Mouse (Mus musculus): Measurements from ENCODE around the gene Tgfb1. TPM values are rescaled to one million over a fixed set of nuclear protein-coding genes. Genes with fewer than 3 reads are reported as not detected.

The Tgfb1 gene
- total RNA-seq, 2 experiments from 2014 or later: 12.0 to 64.9 TPM

GRCm38 (mm10) chr7:25674297-25674696, 12.5 kb upstream of the Tgfb1 start:
- ATAC-seq (replicated peaks; ENCODE audit: low FRiP score, poor library complexity, severe bottlenecking): no peak

GRCm38 (mm10) chr7:25674719-25675300, 12.0 kb upstream of the Tgfb1 start, which contains the start of gene Tmem91:
TSS of gene Tmem91 (minus strand) at chr7:25675166.
- ATAC-seq (replicated peaks; ENCODE audit: low FRiP score, poor library complexity, severe bottlenecking): no peak

GRCm38 (mm10) chr7:25675405-25675804, 11.4 kb upstream of the Tgfb1 start:
- ATAC-seq (replicated peaks; ENCODE audit: low FRiP score, poor library complexity, severe bottlenecking): no peak

GRCm38 (mm10) chr7:25676085-25676781, 10.6 kb upstream of the Tgfb1 start:
- no peak for ATAC-seq (replicated peaks; ENCODE audit: low FRiP score, poor library complexity, severe bottlenecking)

GRCm38 (mm10) chr7:25677013-25677412, 9.8 kb upstream of the Tgfb1 start:
- no peak for ATAC-seq (replicated peaks; ENCODE audit: low FRiP score, poor library complexity, severe bottlenecking)

GRCm38 (mm10) chr7:25679971-25680370, 6.8 kb upstream of the Tgfb1 start:
- no peak for ATAC-seq (replicated peaks; ENCODE audit: low FRiP score, poor library complexity, severe bottlenecking)

GRCm38 (mm10) chr7:25680514-25681258, 6.1 kb upstream of the Tgfb1 start, which contains the start of gene B9d2:
TSS of gene B9d2 (plus strand) at chr7:25680780.
- ATAC-seq (replicated peaks; ENCODE audit: low FRiP score, poor library complexity, severe bottlenecking): peak; percentile 94

GRCm38 (mm10) chr7:25681341-25682231, 5.2 kb upstream of the Tgfb1 start:
- no peak for ATAC-seq (replicated peaks; ENCODE audit: low FRiP score, poor library complexity, severe bottlenecking)

- no peak for ATAC-seq (replicated peaks; ENCODE audit: low FRiP score, poor library complexity, severe bottlenecking)
Measured at GRCm38 (mm10) chr7:25683474-25684180, 3.2 kb upstream of the Tgfb1 start.

GRCm38 (mm10) chr7:25684659-25685058, 2.1 kb upstream of the Tgfb1 start:
- no peak for ATAC-seq (replicated peaks; ENCODE audit: low FRiP score, poor library complexity, severe bottlenecking)

- ATAC-seq (replicated peaks; ENCODE audit: low FRiP score, poor library complexity, severe bottlenecking): no peak
Measured at GRCm38 (mm10) chr7:25685926-25686470, 804 bp upstream of the Tgfb1 start.

GRCm38 (mm10) chr7:25687811-25688401, 1.1 kb downstream of the Tgfb1 start:
- peak; percentile 33 for ATAC-seq (replicated peaks; ENCODE audit: low FRiP score, poor library complexity, severe bottlenecking)

GRCm38 (mm10) chr7:25688810-25689586, 2.2 kb downstream of the Tgfb1 start:
- ATAC-seq (replicated peaks; ENCODE audit: low FRiP score, poor library complexity, severe bottlenecking): peak; percentile 77

GRCm38 (mm10) chr7:25689603-25690021, 2.8 kb downstream of the Tgfb1 start:
- no peak for ATAC-seq (replicated peaks; ENCODE audit: low FRiP score, poor library complexity, severe bottlenecking)

GRCm38 (mm10) chr7:25690051-25690450, 3.2 kb downstream of the Tgfb1 start:
- no peak for ATAC-seq (replicated peaks; ENCODE audit: low FRiP score, poor library complexity, severe bottlenecking)

GRCm38 (mm10) chr7:25694104-25694503, 7.3 kb downstream of the Tgfb1 start:
- ATAC-seq (replicated peaks; ENCODE audit: low FRiP score, poor library complexity, severe bottlenecking): no peak

GRCm38 (mm10) chr7:25699851-25700250, 13.0 kb downstream of the Tgfb1 start:
- ATAC-seq (replicated peaks; ENCODE audit: low FRiP score, poor library complexity, severe bottlenecking): no peak

GRCm38 (mm10) chr7:25700732-25701131, 13.9 kb downstream of the Tgfb1 start:
- ATAC-seq (replicated peaks; ENCODE audit: low FRiP score, poor library complexity, severe bottlenecking): no peak

Data from erythroblast, adult 5-6 weeks (primary cell).